8 mouse cellular contexts compared by ENCODE assay signal in genomic region chr8:114440205-114440589, GRCm38 (mm10). TPM values are rescaled to one million over a fixed set of nuclear protein-coding genes. Genes with fewer than 3 reads are reported as not detected.
DNase-seq lines count a peak whose midpoint lies in the region; ATAC-seq lines count a peak whose summit lies in the region.

No protein-coding gene starts in this region.

- no peak for ATAC-seq in CD4-positive, CD25-positive, alpha-beta regulatory T cell, adult 4 months
- ATAC-seq in neural tube, embryonic 11.5 days (ENCODE audit: insufficient read depth, low FRiP score, low TSS enrichment): no peak; the same call in 1 of the 2 replicates
- 0 out of 2 replicates have a peak, but pooled peaks have one; percentile 0 for ATAC-seq in limb, embryonic 11.5 days (ENCODE audit: insufficient number of reproducible peaks, low FRiP score, low TSS enrichment, low read depth)
- no peak for ATAC-seq in stomach, embryonic 15.5 days (ENCODE audit: insufficient read depth, low FRiP score, low read depth)

- peak; percentile 47 for DNase-seq in CD4-positive, CD25-positive, alpha-beta regulatory T cell, adult 2 months (ENCODE audit: low read depth, low spot score)
- no peak for DNase-seq in neural tube, embryonic 11.5 days (ENCODE audit: low spot score)
- no peak for DNase-seq in neural tube, embryonic 10.5 days (ENCODE audit: extremely low spot score, low spot score)
- DNase-seq in limb, embryonic 11.5 days (ENCODE audit: low spot score): peak; percentile 47
- DNase-seq in adipocyte (ENCODE audit: low spot score): no peak
- no peak for DNase-seq in gastrocnemius, adult 18-20 months (ENCODE audit: low spot score)

- H3K4me1 ChIP-seq in neural tube, embryonic 11.5 days (ENCODE audit: control insufficient read depth, insufficient read depth, low read length): peaks cover 5% of the 10 kb centered on the region
- peaks cover 4% of the 10 kb centered on the region; the same call in 1 of the 2 replicates for H3K4me1 ChIP-seq in limb, embryonic 11.5 days (ENCODE audit: control insufficient read depth, insufficient read depth, low read length)
- peaks cover 9% of the 10 kb centered on the region for H3K4me1 ChIP-seq in stomach, embryonic 15.5 days

- H3K4me3 ChIP-seq in neural tube, embryonic 11.5 days (ENCODE audit: low read depth, low read length): peak overlapping the region; percentile 70
- peak overlapping the region; percentile 64 for H3K4me3 ChIP-seq in limb, embryonic 11.5 days (ENCODE audit: low read depth, low read length)
- peak overlapping the region; percentile 75 for H3K4me3 ChIP-seq in stomach, embryonic 15.5 days (replicated peaks)

- 20% methylated on average over 5 of the region's 5 CpGs for WGBS in neural tube, embryonic 11.5 days
- 23% methylated on average over 5 of the region's 5 CpGs for WGBS in limb, embryonic 11.5 days
- 22% methylated on average over 5 of the region's 5 CpGs for WGBS in stomach, embryonic 15.5 days

- no peaks in the 10 kb centered on the region for H3K27me3 ChIP-seq in neural tube, embryonic 11.5 days (ENCODE audit: control insufficient read depth, insufficient read depth, low read length)
- no peaks in the 10 kb centered on the region for H3K27me3 ChIP-seq in limb, embryonic 11.5 days (ENCODE audit: control insufficient read depth, insufficient read depth, low read length)
- no peaks in the 10 kb centered on the region for H3K27me3 ChIP-seq in stomach, embryonic 15.5 days (replicated peaks)

- peak overlapping the region; percentile 58 for H3K9ac ChIP-seq in neural tube, embryonic 11.5 days (ENCODE audit: low read length)
- peak overlapping the region; percentile 56 for H3K9ac ChIP-seq in limb, embryonic 11.5 days (ENCODE audit: low read length)
- H3K9ac ChIP-seq in stomach, embryonic 15.5 days: peak overlapping the region; percentile 74; the same call in 1 of the 2 replicates

- peak overlapping the region; percentile 85 for H3K4me2 ChIP-seq in neural tube, embryonic 11.5 days (ENCODE audit: low read depth)
- H3K4me2 ChIP-seq in limb, embryonic 11.5 days (ENCODE audit: low read depth, severe bottlenecking): peak overlapping the region; percentile 84
- peak overlapping the region; percentile 94 for H3K4me2 ChIP-seq in stomach, embryonic 15.5 days

- H3K36me3 ChIP-seq in neural tube, embryonic 11.5 days (ENCODE audit: control insufficient read depth, insufficient read depth, low read length): no peaks in the 10 kb centered on the region
- no peaks in the 10 kb centered on the region for H3K36me3 ChIP-seq in limb, embryonic 11.5 days (ENCODE audit: control insufficient read depth, insufficient read depth, low read length)
- H3K36me3 ChIP-seq in stomach, embryonic 15.5 days: no peaks in the 10 kb centered on the region

- no peak overlapping the region for H3K27ac ChIP-seq in neural tube, embryonic 11.5 days (ENCODE audit: low read depth, low read length)
- H3K27ac ChIP-seq in limb, embryonic 11.5 days (replicated peaks; ENCODE audit: low read depth, low read length): no peak overlapping the region
- H3K27ac ChIP-seq in stomach, embryonic 15.5 days: peak overlapping the region; percentile 74; the same call in 1 of the 2 replicates

- H3K9me3 ChIP-seq in neural tube, embryonic 11.5 days (ENCODE audit: control insufficient read depth, low read length): no peaks in the 10 kb centered on the region
- no peaks in the 10 kb centered on the region for H3K9me3 ChIP-seq in limb, embryonic 11.5 days (ENCODE audit: control insufficient read depth, low read length)
- H3K9me3 ChIP-seq in stomach, embryonic 15.5 days: no peaks in the 10 kb centered on the region

RNA-seq across cellular contexts. Expression of gene Wwox, which starts 0.7 kb away (rescaled TPM):
- polyA plus RNA-seq in CD4-positive, CD25-positive, alpha-beta regulatory T cell, adult 4 months (2017; shearing (Covaris generic)): 10 to 100 TPM; 13.6 to 20.6 TPM
- polyA plus RNA-seq in neural tube, embryonic 11.5 days (2014; fragmentation: Nextera tagmentation; extraction: Ambion mirVana): 11.0 and 12.2 TPM in 2 replicates
- polyA plus RNA-seq in limb, embryonic 11.5 days (2014; fragmentation: Nextera tagmentation; extraction: Ambion mirVana): 7.3 and 8.0 TPM in 2 replicates
- polyA plus RNA-seq in stomach, embryonic 15.5 days (2015; fragmentation: Nextera tagmentation; extraction: Ambion mirVana): 12.2 and 14.2 TPM in 2 replicates
- total RNA-seq in gastrocnemius, adult 18-20 months (2021): 1 to 10 TPM; 5.6 to 6.1 TPM

RNA-seq across cellular contexts. Expression of gene Clec3a, which starts 22.3 kb away (rescaled TPM):
- not detected for polyA plus RNA-seq in CD4-positive, CD25-positive, alpha-beta regulatory T cell, adult 4 months (2017; shearing (Covaris generic))
- polyA plus RNA-seq in neural tube, embryonic 11.5 days (2014; fragmentation: Nextera tagmentation; extraction: Ambion mirVana): 0.59 TPM in 1 of 2 replicates, not detected in the other
- polyA plus RNA-seq in limb, embryonic 11.5 days (2014; fragmentation: Nextera tagmentation; extraction: Ambion mirVana): not detected in 2 replicates
- 0.32 TPM in 2 replicates for polyA plus RNA-seq in stomach, embryonic 15.5 days (2015; fragmentation: Nextera tagmentation; extraction: Ambion mirVana)
- total RNA-seq in gastrocnemius, adult 18-20 months (2021): not detected

Comparison
In these comparisons a context has a peak if more than half of its experiments do, and no peak if none do; other contexts are left out.
1. DNase-seq: peak in CD4-positive, CD25-positive, alpha-beta regulatory T cell, adult 2 months (single experiment) and limb, embryonic 11.5 days (single experiment); none in neural tube, embryonic 11.5 days (single experiment), neural tube, embryonic 10.5 days (single experiment), adipocyte (single experiment) and gastrocnemius, adult 18-20 months (single experiment).
2. Peak in every context shown above with its lines, with median percentiles within 50 percentile points of each other: H3K4me2 ChIP-seq, H3K4me3 ChIP-seq and H3K9ac ChIP-seq.